Mouse (Mus musculus): ENCODE data around the gene 2210011C24Rik. TPM values are rescaled to one million over a fixed set of nuclear protein-coding genes. Genes with fewer than 3 reads are reported as not detected.
"Not testable (repeated sequence)": the region's sequence is repeated elsewhere in the genome, so short reads cannot be mapped to it uniquely, and the experiment has no call there.

The 2210011C24Rik gene
- total RNA-seq, 2 experiments from 2014 or later: 0.52 to 1.2 TPM

DNA sequence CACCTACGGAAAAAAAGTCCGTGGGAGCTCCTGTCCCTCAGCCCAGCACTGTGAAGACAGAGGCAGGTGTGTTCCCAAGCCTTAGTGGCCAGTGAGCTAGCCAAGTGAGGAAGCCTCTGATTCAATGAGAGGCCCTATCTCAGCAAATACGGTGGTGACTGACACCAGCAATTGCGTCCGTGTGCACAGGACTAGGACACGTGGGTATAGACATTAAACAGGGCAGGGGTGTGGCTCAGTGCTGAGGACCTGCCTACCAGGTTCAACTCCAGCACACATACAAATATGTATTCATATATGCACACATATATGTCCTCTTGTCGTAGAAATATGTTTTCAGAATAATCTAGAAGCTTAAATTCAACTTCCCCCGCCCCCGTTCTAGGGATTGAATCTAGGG is 7.8 kb upstream of the 2210011C24Rik start:
- DNase-seq: no peak

DNA sequence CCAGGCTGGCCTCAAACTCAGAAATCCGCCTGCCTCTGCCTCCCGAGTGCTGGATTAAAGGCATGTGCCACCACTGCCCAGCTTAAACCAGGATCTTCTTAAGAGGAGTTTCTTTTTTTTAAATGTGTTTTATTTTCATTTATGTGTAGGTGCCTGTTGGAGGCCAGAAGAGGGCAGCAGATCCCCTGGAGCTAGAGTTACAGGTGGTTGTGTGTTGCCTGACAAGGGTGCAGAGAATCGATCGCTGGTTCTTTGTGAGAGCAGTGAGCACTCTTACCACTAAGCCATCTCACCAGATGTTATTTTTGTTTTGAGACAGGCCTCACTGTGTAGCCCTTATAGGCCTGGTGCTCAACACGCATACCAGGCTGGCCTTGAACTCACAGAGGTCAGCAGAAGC is 3.9 kb upstream of the 2210011C24Rik start:
- no peak for DNase-seq

DNA sequence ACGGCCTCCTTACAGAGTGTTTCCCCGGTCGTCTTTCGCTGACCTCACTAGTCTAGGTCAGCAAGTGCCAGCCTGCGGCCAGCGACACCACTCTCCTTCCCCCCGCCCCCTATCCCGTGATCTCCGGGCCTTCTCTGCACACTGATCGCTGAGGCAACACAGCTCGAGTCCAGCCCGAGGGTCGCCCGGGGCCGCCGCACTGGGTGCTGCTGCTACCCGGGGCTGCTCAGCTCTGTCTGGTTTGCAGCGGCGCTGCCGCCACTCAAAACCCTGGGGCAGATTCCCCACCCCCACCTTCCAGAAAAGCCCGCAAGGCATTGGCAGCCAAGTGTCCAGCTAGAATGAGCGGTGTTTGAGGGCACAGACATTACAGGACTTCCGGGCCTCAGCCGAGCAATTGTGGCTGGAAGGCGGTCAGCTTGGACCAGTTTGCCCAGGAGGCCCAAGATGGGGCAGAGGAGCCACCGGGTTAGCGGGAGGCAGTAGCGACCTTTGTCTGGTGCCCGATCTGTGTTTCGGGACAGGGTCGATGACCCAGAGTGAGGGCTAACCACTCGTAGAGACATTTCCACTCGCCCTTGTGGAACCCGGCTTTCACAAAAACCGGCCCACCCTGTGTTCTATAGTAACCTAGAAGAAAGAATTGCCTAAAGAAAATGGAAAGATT is 661 bp upstream of the 2210011C24Rik start:
- no peak for DNase-seq

DNA sequence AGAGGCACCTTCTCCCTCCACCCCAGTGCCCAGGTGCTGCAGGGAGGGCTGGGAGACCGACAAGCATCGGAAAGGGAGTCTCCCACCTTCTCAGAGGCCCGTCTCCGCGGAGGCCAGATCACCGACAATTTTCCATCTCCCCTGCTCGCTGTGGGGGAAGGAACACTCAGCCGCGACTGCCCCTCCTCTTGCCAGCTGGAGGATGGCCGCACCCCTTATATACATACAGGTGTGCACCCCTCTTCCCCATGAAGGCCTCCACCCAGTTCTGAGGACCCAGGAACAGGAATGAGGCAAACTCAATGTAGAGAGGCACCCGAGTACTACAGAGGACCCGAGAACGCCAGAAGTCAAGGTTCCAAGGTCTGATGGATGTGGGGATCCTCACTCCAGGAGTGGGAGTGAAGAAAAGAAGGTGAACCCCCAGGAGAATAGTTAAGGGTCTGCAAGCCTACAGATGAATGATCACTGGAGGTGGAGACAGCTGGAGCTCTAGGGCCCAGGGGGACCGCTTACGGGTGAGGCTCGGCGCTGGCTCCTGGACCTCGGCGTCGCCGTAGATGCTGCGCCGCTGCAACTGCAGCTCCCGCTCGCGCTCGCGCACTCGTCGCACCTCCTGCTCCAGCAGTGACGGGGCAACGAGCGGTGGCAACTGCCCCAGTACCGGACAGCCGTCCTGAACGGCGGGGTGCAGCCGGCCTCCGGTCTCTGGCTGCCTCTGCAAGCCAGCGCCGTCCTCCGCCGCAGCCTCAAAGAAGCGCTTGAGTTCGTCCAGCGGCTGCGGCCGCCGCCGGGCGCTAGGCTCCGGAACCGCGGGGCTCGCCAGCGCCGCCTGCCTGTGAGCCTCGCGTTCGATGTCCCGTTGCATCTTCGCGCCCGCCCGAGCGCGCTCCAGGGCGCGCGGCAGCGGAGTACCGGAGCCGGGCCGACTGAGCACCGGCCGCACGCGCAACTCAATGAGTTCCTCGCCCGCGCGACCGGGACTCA is 1.1 kb downstream of the 2210011C24Rik start:
- peak; percentile 66 to 68 for DNase-seq

DNA sequence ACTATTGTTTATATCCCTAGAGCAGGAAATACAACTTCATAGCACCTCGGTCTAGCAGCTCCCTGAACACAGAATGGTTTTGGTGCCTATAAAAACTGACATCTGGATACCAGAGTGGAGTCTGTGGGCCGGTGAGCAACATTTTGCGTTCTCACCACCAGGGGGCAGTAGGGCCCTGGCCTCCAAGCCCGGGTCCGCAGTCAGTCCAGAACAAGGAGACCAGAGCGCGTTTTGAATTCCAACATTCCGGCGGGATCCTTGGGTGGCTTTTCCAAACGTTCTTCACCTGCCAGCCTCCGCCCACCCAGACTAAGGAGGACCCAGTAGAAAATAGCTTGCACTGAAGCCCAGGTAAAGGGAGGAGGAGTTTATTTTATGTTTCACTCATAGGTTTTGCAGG is 2.1 kb downstream of the 2210011C24Rik start:
- DNase-seq: peak; percentile 77 to 82

DNA sequence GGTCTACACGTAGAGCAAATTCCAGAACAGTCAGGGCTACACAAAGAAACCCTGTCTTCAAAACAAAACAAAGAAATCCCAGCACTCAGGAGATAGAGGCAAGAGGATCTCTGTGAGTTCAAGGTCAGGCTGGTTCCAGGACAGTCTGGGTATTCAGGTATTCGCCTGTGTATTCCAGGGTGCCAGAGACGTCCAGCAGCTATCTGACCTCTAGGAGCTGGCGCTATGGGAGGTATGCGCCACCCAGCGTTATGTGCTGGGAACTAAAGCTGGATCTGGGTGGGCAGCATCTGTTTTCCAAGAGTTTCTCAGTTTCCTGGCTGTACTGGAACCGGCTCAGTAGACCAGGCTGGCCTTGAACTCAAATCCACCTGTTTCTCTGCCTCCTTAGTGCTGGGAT is 3.6 kb downstream of the 2210011C24Rik start:
- DNase-seq: no peak

DNA sequence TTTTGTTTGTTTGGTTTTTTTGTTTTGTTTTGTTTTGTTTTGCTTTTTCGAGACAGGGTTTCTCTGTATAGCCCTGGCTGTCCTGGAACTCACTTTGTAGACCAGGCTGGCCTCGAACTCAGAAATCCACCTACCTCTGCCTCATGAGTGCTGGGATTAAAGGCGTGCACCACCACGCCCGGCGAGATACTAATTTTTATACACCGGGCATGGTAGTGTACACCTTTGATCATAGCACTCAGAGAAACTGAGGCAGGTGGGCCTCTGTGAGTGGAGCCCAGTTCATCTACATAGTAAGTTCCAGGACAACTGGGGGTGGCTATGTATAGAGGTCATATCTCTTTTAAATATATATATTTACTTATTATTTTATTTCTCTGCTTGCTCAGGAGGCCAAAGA is 6.5 kb downstream of the 2210011C24Rik start:
- DNase-seq: not testable (repeated sequence)

DNA sequence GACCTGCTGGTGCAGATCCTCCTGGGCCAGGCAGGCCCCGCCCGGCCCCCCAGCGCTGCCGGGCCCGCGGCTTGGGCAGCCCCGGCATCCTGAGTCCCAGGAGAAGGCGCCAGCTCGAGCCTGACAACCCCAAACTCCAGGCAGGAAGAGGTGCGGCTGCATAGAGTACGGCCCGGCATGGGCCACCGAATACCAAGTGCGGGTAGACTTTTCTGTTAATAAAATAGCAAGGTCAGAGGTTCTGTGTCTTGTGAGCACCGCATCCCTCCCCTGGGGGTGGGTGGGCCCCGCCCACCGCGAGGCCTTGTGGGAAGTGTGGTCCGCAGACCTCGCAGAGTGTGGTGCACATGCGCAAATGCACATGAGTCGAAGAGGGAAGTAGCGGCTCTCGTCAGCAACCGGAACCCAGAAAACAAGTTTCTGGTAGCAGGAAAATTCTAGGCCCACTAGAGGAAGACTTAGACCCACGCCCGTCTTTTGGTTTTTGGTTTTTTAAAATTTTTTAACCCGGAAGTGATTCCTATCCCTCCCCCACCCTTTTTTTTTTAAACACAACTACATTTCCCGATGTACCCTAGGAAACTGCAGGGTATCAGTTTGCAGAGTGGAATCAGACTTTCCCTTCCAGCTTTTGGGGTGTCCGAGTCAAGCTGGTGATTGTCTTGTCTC is 7.3 kb downstream of the 2210011C24Rik start:
- peak; percentile 92 for DNase-seq

DNA sequence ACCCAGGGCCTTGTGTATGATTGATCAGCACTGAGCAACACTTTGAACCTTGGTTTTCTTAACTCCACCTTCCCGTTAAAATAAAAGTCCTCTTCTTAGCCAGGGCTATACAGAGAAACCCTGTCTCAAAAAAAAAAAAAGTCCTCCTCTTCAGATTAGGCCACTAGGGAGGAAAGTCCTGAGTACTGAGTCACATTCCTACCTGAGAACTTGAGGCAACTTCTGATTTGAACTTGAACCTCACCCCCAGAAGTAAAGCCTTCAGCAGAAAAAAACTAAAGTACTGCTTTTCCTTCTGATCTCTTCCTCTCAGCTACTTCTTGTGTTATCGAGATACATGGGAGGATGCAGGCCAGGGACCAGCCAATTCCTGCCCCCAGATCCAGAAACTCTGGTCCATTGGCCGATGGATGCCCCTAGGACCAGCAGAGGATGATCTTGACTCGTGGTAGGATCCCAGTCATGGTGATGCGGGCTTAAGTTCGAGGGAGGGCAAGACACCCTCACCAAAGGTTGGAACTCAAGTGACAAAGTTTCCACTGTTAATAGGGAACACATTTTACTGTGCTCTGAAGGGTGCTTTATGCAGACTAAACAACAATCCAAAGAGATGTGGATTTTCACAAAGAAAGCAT is 8.2 kb downstream of the 2210011C24Rik start:
- no peak for DNase-seq

DNA sequence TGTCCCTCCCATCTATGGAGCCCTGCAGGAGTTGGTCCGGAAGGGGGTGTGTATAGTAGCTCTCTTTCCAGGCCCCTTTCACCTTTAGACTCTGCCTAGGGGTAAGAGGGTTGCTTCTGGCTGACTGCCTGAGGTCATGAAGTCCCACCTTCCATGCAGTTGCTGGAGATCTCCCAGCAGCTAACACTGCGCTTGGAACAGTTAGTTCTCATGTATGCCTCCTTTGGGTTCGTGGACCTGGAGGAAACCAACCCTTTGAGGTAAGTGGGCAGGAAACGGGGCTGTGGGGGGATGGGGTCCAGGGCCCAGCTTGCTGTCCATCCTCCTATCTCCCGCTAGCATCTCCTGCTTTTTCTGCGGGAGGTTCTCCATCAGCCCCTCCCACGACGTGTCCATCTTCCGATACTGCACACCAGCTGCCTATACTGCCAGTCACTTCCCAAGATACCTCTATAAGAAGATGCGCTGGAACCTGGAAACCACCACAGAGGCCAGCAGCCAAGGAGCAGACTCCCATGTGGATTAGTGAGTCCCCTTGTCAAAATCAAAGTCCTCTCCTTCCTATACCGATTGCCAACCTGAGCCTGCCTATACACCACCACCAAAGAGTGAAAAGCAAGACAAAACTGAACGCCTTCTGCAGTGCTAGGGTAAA is 8.9 kb downstream of the 2210011C24Rik start:
- no peak for DNase-seq

DNA sequence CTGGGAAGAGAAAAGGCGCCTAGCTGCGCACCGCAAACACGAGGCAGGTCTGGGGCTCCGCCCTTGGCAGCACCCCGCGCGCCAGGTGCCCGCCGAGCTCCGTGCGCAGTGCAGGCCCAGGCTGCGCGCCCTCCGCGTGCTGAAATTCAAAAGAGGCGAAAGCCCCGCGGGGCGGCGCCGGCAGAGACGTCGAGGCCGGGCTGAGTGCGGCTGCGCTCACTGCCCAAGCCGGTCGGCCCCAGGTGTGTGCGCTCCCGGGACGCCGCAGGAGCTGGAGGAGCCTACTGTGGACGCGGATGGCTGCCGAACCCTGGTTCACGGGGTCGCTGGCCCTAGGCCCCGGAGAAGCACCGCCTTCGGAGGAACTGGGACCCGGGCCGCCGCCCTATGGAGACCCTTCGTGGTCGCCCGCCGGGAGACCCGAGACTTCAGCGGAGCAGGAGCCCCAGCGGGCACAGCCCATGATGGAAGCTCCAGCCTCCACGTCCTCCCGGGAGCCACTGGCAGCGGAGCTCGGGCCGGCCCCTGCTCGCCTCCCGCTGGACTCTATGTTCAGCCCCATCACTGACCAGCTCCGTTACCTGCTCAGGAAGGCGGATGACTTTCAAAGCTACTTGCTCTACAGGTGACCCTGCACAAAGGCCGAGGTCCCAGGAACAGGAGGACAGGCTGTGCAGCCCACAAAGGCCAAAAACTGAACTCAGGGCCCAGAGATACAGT is 10.5 kb downstream of the 2210011C24Rik start, which contains the start of gene 1700067K01Rik:
TSS of gene 1700067K01Rik (plus strand) at position 222 of the 720 bp plus-strand sequence.
- DNase-seq: no peak

DNA sequence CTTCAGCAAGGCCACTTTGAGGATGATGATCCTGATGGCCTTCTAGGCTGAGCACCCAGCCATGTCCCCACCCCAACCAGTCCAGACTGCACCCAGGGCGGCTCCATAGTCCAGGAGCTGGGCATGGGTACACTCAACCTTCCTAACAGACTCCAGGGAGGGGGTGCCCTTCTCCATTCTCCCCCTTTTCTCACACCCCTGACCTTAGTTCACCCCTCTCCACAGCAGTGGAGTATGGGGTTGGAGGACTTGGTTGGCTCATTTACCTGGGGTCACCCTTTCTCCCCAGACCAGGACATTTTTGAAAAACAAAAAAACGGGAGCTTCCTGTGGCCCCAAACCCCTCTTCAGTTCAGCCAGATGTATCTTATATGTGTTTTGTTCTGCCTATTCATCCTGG is 12.1 kb downstream of the 2210011C24Rik start:
- DNase-seq: no peak

DNA sequence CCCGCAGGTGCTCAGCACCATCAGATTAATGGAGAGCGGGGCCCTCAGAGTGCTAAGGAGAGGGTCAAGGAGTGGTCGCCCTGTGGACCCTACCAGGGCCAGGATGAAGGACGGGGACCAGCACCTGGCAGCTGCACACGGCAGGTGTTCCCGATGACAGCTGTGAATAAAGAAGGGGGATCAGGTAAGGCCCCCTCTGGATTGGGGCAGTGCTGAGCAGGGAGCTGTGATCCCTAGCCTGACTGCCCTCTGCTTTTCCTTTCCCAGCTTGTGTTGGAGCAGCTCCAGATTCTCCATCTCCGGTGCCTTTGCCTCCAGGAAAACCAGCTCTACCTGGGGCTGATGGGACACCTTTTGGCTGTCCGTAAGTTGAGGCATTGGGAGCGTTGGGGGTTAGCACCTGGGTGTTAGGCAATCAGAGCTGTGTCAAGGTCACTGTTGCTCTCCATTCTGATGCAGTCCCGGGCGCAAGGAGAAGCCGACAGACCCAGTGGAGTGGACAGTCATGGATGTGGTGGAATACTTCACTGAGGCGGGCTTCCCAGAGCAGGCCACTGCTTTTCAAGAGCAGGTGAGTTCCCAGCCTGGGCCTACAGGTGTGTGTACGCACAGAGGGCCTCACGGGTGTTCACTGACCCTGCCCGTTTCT is 12.8 kb downstream of the 2210011C24Rik start:
- no peak for DNase-seq

DNA sequence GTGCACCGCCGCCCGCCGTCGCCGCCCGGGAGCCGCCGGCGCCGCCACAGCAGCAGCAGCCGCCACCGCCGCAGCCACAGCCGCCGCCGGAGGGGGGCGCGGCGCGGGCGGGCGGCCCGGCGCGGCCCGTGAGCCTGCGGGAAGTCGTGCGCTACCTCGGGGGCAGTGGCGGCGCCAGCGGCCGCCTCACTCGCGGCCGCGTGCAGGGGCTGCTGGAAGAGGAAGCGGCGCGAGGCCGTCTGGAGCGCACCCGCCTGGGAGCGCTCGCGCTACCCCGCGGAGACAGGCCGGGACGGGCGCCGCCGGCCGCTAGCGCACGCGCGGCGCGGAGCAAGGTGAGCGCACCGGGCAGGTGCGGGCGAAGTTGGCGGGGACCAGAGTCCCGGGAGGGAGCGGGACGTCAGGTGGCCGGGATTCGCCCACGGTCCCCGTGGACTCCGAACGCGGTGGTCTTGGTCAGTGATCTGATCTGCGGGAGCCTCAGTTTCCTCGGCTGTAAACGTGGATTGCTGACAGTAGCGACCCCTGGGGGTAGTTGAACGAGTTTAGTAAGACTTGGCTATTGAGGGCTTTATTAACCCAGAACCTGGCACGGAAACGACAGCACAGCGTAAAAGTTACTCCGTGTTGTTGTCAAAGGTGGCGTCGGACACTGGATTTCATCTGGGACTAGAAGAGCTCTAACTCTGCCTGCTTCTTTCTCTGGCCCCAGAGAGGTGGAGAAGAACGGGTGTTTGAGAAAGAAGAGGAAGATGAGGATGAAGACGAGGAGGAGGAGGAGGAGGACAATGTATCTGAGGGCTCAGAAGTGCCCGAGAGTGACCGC is 13.5 kb downstream of the 2210011C24Rik start:
- peak; percentile 47 to 58 for DNase-seq

DNA sequence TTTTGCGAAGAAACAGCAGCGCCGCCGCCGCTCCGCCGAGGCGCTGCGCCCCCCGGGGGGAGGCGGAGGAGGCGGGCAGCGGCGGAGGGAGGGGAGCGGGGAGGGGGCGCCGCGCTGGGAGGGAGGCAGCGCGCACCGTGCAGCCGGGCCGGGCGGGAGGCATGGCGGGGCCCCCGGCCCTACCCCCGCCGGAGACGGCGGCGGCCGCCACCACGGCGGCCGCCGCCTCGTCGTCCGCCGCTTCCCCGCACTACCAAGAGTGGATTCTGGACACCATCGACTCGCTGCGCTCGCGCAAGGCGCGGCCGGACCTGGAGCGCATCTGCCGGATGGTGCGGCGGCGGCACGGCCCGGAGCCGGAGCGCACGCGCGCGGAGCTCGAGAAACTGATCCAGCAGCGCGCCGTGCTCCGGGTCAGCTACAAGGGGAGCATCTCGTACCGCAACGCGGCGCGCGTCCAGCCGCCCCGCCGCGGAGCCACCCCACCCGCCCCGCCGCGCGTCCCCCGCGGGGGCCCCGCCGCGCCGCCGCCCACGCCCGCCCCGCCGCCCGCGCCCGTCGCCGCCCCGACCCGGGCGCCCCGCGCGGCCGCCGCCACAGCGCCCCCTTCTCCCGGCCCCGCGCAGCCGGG is 14.3 kb downstream of the 2210011C24Rik start, which contains the start of gene Samd1:
TSS of gene Samd1 (plus strand) at position 162 of the 631 bp plus-strand sequence.
- peak; percentile 43 to 54 for DNase-seq

DNA sequence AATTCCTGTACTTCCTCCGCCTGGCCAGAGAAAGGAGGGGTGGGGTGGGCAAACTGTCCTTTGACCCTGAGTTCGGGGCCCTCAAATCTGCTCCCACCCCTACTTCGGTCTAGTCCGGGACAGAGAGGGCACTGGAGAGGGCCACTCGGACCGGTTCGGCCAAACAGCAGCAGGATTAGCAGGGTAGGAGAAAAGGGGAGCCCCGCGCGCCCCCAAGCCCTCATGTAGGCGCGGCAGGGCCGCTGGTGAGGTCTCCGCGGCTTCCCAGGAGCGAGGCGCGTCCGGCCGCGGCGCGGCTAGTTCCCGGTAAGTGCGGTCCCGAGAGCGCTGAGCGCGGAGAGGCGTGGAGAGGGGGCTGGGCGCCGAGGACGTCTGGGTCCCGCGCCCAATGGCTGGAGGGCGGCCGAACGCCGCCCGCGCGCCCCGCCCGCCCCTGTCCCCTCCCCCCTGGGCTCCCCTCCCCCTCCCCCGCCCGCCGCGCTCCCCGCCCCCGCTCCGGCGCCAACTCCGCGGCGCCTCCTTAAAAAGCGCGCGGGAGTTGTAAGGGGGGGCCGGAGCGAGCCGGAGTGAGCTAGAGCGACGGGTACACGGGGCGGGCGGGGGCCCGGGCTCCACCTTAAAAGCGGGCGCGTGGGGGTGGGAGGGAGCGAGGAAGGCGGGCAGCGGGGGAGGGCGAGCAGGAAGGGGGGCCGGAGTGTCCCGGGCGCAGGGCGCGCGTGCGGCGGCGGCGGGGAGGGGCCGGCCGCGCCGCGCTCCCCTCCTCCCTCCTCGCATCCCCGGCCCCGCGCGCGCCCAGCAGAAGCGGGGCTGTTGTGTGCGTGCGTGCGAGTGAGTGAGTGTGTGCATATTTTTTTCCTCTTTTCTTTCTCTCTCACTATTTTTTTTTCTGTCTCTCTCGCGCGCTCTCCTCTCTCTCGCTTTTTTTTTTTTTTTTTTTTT is 15.1 kb downstream of the 2210011C24Rik start:
- DNase-seq: peak; percentile 72 to 75

DNA sequence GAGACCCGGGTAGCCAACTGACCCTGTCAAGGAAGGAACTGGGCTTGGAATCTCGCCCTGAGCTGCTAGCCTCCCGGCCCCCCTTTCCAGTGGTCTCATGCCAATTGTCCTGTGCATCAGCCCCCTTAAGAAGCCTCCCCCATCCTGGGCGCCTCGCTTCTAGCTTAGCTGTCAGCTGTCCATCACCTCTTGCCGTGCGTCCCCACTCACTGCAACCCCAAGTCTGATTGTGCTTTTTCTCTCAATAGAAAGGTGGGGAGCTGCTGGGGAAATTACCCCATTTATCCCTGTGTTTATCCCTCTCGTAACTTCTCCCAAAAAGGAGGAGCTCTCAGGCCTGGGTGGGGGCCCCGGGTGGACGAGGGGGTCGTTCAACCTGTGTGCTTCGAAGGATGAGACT is 16.0 kb downstream of the 2210011C24Rik start:
- DNase-seq: no peak

DNA sequence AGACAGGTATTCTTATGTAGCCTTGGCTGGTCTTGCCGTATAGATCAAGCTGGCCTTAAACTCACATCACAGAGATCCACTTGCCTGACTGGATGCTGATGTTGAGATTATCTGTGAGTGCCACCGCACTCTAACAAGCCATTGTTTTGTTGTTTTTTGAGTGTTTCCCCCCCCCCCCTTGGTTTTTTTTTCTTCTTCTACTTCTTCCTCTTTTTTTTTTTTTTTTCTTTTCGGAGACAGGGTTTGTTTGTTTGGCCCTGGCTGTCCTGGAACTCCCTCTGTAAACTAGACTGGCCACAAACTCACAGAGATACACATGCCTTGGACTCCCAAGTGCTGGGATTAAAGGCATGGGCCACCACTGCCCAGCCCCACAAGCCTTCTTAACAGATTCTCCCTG is 17.9 kb downstream of the 2210011C24Rik start:
- DNase-seq: no peak
